Mouse (Mus musculus): Measurements from ENCODE around the gene Tmem268. TPM values are rescaled to one million over a fixed set of nuclear protein-coding genes. Genes with fewer than 3 reads are reported as not detected.

Tmem268 gene
- polyA plus RNA-seq, 1 experiment, result 0.04 TPM

DNA sequence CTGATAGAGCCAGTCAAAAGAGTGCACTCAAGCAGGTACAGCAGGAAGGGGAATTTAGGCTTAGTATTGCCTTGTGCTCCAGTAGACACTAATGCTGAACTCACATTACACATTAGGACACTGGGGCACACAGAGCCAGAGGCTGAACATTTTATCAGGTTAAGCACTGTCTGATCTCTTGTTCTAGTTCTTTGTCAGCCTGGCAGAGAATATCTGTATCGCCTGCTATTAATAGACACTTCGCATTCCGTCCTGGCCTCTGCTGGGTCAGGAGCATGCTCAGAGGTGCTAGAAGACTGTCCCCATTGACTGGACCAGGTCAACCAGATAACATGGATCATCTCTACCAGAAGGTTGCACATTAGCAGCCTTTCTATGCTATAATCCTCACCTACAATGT lies 47.0 kb downstream of the Tmem268 start:
- Histone ChIP-seq H3K9me3 (ENCODE audit: control insufficient read depth, low read length) (no peaks in the 10 kb centered on the region), H3K27me3 (ENCODE audit: control insufficient read depth) (no peaks in the 10 kb centered on the region), H3K4me1 (ENCODE audit: control insufficient read depth) (no peaks in the 10 kb centered on the region), H3K36me3 (ENCODE audit: control insufficient read depth) (no peaks in the 10 kb centered on the region), H3K4me3 (replicated peaks) (no peak overlapping the region)
- no peak for TF ChIP-seq GATA1 (IDR thresholded peaks at IDR 0.05; ENCODE audit: low read length)
- TF ChIP-seq TAL1 (IDR thresholded peaks at IDR 0.05; ENCODE audit: low read length), result no peak

DNA sequence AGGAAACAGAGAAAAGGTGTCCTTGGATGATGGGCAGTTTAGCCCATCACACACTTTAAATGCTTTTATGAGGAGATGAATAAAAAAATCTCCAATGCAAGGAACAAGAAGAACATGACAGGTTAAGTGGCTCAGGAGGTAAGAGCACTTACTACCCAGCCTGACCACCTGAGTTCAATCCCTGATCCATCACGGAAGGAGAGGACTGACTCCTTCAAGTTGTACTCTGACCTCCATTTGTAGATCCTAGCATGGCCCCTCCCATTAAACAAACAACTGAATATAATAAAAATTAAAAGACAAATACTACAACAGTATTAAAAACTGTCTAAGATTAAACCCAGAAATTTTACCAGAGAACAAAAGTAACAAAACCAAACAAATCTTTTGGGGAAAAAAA lies 47.4 kb downstream of the Tmem268 start:
- no peak overlapping the region for H3K4me3 ChIP-seq (replicated peaks)
- no peaks in the 10 kb centered on the region for H3K9me3 ChIP-seq (ENCODE audit: control insufficient read depth, low read length)
- H3K36me3 ChIP-seq (ENCODE audit: control insufficient read depth), result no peaks in the 10 kb centered on the region
- TF ChIP-seq GATA1 (IDR thresholded peaks at IDR 0.05; ENCODE audit: low read length) (no peak), TAL1 (IDR thresholded peaks at IDR 0.05; ENCODE audit: low read length) (no peak)
- H3K4me1 ChIP-seq (ENCODE audit: control insufficient read depth), result no peaks in the 10 kb centered on the region
- H3K27me3 ChIP-seq (ENCODE audit: control insufficient read depth), result no peaks in the 10 kb centered on the region

DNA sequence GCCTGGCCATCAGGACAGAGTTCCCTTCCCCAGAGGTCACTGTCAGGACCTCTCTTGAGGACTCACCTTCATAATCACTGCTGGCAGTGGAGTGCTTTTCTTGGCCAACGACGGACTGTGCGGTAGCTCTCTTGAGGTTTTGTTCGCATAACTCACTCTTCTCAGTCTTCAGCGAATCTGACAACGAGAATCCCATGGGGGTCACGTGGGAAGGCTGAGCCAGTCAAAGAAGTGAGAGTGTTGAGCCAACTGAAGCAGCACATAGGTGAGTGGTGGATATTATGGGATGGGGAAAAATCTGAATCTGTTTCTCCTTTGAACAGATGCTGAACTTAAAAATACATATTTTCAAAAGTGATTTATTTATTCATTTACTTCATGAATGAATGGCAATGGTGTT lies 49.8 kb downstream of the Tmem268 start:
- Histone ChIP-seq H3K36me3 (ENCODE audit: control insufficient read depth) (no peaks in the 10 kb centered on the region), H3K27me3 (ENCODE audit: control insufficient read depth) (no peaks in the 10 kb centered on the region), H3K9me3 (ENCODE audit: control insufficient read depth, low read length) (no peaks in the 10 kb centered on the region), H3K4me1 (ENCODE audit: control insufficient read depth) (no peaks in the 10 kb centered on the region), H3K4me3 (replicated peaks) (no peak overlapping the region)
- TF ChIP-seq TAL1 (IDR thresholded peaks at IDR 0.05; ENCODE audit: low read length) (no peak), GATA1 (IDR thresholded peaks at IDR 0.05; ENCODE audit: low read length) (no peak)

DNA sequence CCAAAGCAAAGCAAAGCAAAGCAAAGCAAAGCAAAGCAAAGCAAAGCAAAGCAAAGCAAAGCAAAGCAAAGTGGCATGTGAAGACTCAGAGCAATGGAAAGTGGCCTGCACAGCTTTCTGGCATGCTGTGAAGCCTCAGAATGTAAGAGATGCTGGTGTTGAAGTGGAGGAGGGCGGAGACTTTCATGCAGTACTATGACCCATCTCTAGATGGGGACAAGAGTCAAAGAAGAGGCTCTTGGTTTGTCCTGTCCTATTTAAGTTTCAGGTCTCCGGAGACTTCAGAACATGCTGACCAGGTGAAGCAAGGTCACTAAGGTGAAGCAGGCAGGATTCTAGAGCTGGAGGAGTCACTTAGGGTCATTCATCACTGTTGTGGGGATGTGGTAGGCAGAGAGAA lies 63.3 kb downstream of the Tmem268 start:
- H3K36me3 ChIP-seq (ENCODE audit: control insufficient read depth), result no peaks in the 10 kb centered on the region
- TF ChIP-seq GATA1 (IDR thresholded peaks at IDR 0.05; ENCODE audit: low read length), result no peak
- TF ChIP-seq TAL1 (IDR thresholded peaks at IDR 0.05; ENCODE audit: low read length), result no peak
- H3K4me1 ChIP-seq (ENCODE audit: control insufficient read depth), result no peaks in the 10 kb centered on the region
- H3K27me3 ChIP-seq (ENCODE audit: control insufficient read depth), result no peaks in the 10 kb centered on the region
- no peak overlapping the region for H3K4me3 ChIP-seq (replicated peaks)
- no peaks in the 10 kb centered on the region for H3K9me3 ChIP-seq (ENCODE audit: control insufficient read depth, low read length)

DNA sequence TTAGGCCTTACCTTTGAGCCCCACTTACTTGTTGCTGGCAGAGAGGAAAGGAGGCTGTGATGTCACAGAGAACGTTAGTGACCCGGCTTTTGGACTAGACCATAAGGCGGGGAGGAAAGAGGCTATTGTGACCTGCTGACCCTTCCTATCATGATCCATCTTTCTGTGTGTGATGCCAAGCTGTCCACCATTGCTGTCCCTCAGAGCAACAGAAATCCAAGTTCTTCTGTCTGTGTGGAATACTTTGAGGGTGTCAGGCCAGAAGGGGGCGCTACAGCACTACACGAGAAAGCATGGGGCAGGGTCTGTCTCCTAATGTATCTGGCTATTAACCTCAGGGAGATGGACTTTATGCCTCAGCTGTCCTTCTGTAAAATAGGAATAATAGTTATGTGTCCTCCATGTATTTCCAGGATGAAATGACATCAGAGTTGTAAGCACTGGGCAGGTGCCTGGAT lies 63.8 kb downstream of the Tmem268 start, which contains the start of gene Tex48:
Tex48 (minus strand) TSS at position 51 of the 458 bp plus-strand sequence.
- no peaks in the 10 kb centered on the region for H3K9me3 ChIP-seq (ENCODE audit: control insufficient read depth, low read length)
- no peaks in the 10 kb centered on the region for H3K36me3 ChIP-seq (ENCODE audit: control insufficient read depth)
- TF ChIP-seq TAL1 (IDR thresholded peaks at IDR 0.05; ENCODE audit: low read length) (no peak), GATA1 (IDR thresholded peaks at IDR 0.05; ENCODE audit: low read length) (no peak)
- no peaks in the 10 kb centered on the region for H3K4me1 ChIP-seq (ENCODE audit: control insufficient read depth)
- H3K4me3 ChIP-seq (replicated peaks), result no peak within 1 kb of the TSS
- H3K27me3 ChIP-seq (ENCODE audit: control insufficient read depth), result no peaks in the 10 kb centered on the region

DNA sequence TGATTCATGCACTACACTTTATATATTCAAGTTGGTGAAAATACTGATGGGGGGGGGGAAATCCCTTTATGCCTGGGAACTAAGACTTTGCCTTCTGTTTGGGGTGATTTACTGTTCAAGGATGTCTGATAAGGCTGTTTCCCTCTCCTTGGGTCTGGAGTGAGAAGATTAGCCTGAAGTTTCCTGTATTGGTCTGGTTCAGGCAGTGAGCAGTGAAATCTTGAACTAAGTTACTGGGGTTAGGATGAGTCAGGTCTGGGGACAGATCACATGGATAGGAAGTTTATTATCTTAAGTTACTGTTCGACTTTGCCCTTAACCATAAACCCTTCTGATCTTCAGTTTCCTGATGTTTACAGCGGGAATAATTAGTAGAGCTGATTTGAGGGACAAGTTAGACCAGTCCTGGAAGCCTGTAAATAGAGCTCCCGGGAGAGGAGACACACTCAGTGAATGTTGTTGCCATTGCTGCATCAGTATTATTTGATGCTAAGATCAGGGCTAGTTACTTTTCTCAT lies 67.0 kb downstream of the Tmem268 start:
- TF ChIP-seq TAL1 (IDR thresholded peaks at IDR 0.05; ENCODE audit: low read length), result no peak
- no peak for TF ChIP-seq GATA1 (IDR thresholded peaks at IDR 0.05; ENCODE audit: low read length)
- Histone ChIP-seq H3K4me1 (ENCODE audit: control insufficient read depth) (no peaks in the 10 kb centered on the region), H3K27me3 (ENCODE audit: control insufficient read depth) (no peaks in the 10 kb centered on the region), H3K4me3 (replicated peaks) (no peak overlapping the region), H3K9me3 (ENCODE audit: control insufficient read depth, low read length) (no peaks in the 10 kb centered on the region), H3K36me3 (ENCODE audit: control insufficient read depth) (no peaks in the 10 kb centered on the region)

DNA sequence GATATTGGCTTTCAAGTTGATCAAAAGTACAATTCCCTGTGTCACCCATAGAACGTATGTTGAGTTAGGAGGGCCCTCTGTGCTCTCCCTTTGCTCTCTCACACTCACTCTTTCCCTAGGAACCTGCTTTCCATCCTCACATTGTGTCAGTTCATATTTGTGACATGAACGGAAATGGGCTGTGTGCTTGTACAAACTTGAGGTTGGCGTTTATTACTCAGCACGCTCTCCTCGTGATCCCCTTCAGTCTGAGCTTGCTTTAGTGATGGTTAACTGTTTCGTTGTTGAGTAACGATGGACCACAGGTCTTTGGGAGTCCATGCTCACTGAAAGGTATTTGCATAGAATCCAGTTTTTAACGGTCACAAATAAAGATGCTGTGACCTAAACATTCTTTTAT lies 68.5 kb downstream of the Tmem268 start:
- Histone ChIP-seq H3K9me3 (ENCODE audit: control insufficient read depth, low read length) (no peaks in the 10 kb centered on the region), H3K27me3 (ENCODE audit: control insufficient read depth) (no peaks in the 10 kb centered on the region), H3K4me3 (replicated peaks) (no peak overlapping the region), H3K36me3 (ENCODE audit: control insufficient read depth) (no peaks in the 10 kb centered on the region), H3K4me1 (ENCODE audit: control insufficient read depth) (no peaks in the 10 kb centered on the region)
- no peak for TF ChIP-seq GATA1 (IDR thresholded peaks at IDR 0.05; ENCODE audit: low read length)
- no peak for TF ChIP-seq TAL1 (IDR thresholded peaks at IDR 0.05; ENCODE audit: low read length)

DNA sequence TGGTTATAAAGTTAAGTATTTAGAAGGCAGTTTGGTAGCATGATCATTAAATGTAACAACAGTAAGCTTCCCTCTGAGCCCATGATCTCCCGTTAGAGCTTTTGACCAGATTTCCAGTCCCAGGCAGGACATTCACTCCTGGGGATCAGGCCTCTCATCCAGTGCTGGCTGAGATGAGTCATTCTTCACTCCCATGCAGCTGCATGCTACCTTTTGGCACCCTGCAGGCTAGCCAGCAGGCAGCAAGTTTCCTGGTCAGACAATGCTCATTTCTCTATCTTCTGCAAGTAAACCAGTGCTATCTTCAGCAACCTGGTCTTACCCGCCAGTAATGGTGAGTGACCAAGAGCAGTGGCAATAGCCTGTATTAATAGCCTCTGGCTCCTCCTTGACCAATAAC lies 74.6 kb downstream of the Tmem268 start:
- Histone ChIP-seq H3K9me3 (ENCODE audit: control insufficient read depth, low read length) (no peaks in the 10 kb centered on the region), H3K36me3 (ENCODE audit: control insufficient read depth) (no peaks in the 10 kb centered on the region), H3K4me1 (ENCODE audit: control insufficient read depth) (no peaks in the 10 kb centered on the region), H3K27me3 (ENCODE audit: control insufficient read depth) (no peaks in the 10 kb centered on the region), H3K4me3 (replicated peaks) (no peak overlapping the region)
- TF ChIP-seq TAL1 (IDR thresholded peaks at IDR 0.05; ENCODE audit: low read length) (no peak), GATA1 (IDR thresholded peaks at IDR 0.05; ENCODE audit: low read length) (no peak)

Other genes with a start within 250 kb of the Tmem268 start
- gene Orm1, start 214.2 kb upstream of the Tmem268 start, polyA plus RNA-seq (2012), result not detected in 2 replicates
- not detected in 2 replicates for gene Orm3, start 202.6 kb upstream of the Tmem268 start, polyA plus RNA-seq (2012)
- not detected in 2 replicates for gene Orm2, start 196.3 kb upstream of the Tmem268 start, polyA plus RNA-seq (2012)
- 1.3 and 1.6 TPM in 2 replicates for gene Akna, start 155.4 kb upstream of the Tmem268 start, polyA plus RNA-seq (2012)
- gene Whrn, start 62.8 kb upstream of the Tmem268 start, polyA plus RNA-seq (2012), result 0.02 and 0.04 TPM in 2 replicates
- gene Atp6v1g1, start 14.0 kb upstream of the Tmem268 start, polyA plus RNA-seq (2012), result 12.2 and 16.2 TPM in 2 replicates
- gene Gm11213, start 46.5 kb downstream of the Tmem268 start, polyA plus RNA-seq (2012), result not detected in 2 replicates
- gene Tex48, start 63.6 kb downstream of the Tmem268 start, polyA plus RNA-seq (2012), result not detected in 2 replicates
- not detected in 2 replicates for gene Gm11214, start 104.6 kb downstream of the Tmem268 start, polyA plus RNA-seq (2012)
- 0.02 TPM in 1 of 2 replicates, not detected in the other for gene Tnfsf15, start 186.3 kb downstream of the Tmem268 start, polyA plus RNA-seq (2012)

Data from erythroblast, embryonic 14.5 days (primary cell).